Mouse (Mus musculus) embryonic facial prominence, embryonic 12.5 days (tissue): ENCODE measurements around the gene Arhgef7. TPM values are rescaled to one million over a fixed set of nuclear protein-coding genes. Genes with fewer than 3 reads are reported as not detected.
A peak's percentile ranks its signal among the peaks of the same experiment; 100 is the strongest.

ENCODE experiments used
- ATAC-seq: fragments of 200-750 bp; cut with Nextera tagmentation; 2 replicates; pipeline ENCODE4 v1.8.0; 2017; ENCODE audit not compliant: insufficient number of reproducible peaks, insufficient read depth, low FRiP score, low TSS enrichment
- H3K27ac ChIP-seq: fragments of 300-500 bp; sonication (generic); 2 replicates; pipeline ENCODE4 v1.5.1; 2016; ENCODE audit warnings: mild to moderate bottlenecking
- H3K27me3 ChIP-seq: fragments of 300-500 bp; sonication (generic); 2 replicates; pipeline ENCODE4 v1.6.1; 2016; ENCODE audit warnings: mild to moderate bottlenecking, moderate library complexity
- H3K36me3 ChIP-seq: fragments of 300-500 bp; sonication (generic); 2 replicates; pipeline ENCODE4 v1.6.1; 2016; ENCODE audit warnings: mild to moderate bottlenecking
- H3K4me1 ChIP-seq: fragments of 300-500 bp; sonication (generic); 2 replicates; pipeline ENCODE4 v1.6.1; 2016
- H3K4me2 ChIP-seq: fragments of 300-500 bp; sonication (generic); replicated peaks from 2 replicates; pipeline ENCODE4 v1.6.1; 2016; ENCODE audit warnings: mild to moderate bottlenecking, moderate library complexity
- H3K4me3 ChIP-seq: fragments of 300-500 bp; sonication (generic); 2 replicates; pipeline ENCODE4 v1.5.1; 2016; ENCODE audit warnings: mild to moderate bottlenecking
- H3K9ac ChIP-seq: fragments of 300-500 bp; sonication (generic); 2 replicates; pipeline ENCODE4 v1.6.1; 2016; ENCODE audit warnings: mild to moderate bottlenecking, moderate library complexity
- H3K9me3 ChIP-seq: fragments of 300-500 bp; sonication (generic); 2 replicates; pipeline ENCODE4 v1.6.1; 2016; ENCODE audit warnings: mild to moderate bottlenecking, moderate library complexity
- WGBS: fragments of 180-500 bp; shearing (Covaris S2); methylation state at CpG from one replicate; pipeline ENCODE4 v1.1.7; 2016; 5-methylcytosine and 5-hydroxymethylcytosine counted together
- polyA plus RNA-seq: library from polyadenylated mRNA; unstranded; fragments of >200 nt; fragmentation: Nextera tagmentation; extraction: Ambion mirVana; gene quantifications from 2 replicates; pipeline ENCODE4 v1.2.1, GENCODE M21; 2016

Arhgef7 gene
- polyA plus RNA-seq: 55.0 and 56.5 TPM in 2 replicates

GRCm38 (mm10) chr8:11727651-11728481 is at the start of gene Arhgef7:
TSS of gene Arhgef7 (plus strand) at chr8:11727721.
- Histone ChIP-seq H3K4me2 (peak within 1 kb of the TSS; percentile 76), H3K36me3 (no peaks in the 10 kb centered on the region), H3K27me3 (peaks cover 30% of the 10 kb centered on the region), H3K9me3 (no peaks in the 10 kb centered on the region), H3K4me1 (peaks cover 21% of the 10 kb centered on the region), H3K9ac (peak within 1 kb of the TSS; percentile 81), H3K27ac (peak within 1 kb of the TSS; percentile 86), H3K4me3 (peak within 1 kb of the TSS; percentile 65)
- peak; percentile 64 for ATAC-seq
- WGBS: under 1% methylated on average over 88 of the region's 127 CpGs

- Histone ChIP-seq H3K27ac (no peak overlapping the region), H3K4me2 (no peak overlapping the region), H3K4me1 (no peaks in the 10 kb centered on the region), H3K9ac (no peak overlapping the region), H3K27me3 (no peaks in the 10 kb centered on the region), H3K36me3 (no peaks in the 10 kb centered on the region), H3K9me3 (no peaks in the 10 kb centered on the region), H3K4me3 (no peak overlapping the region)
- no peak for ATAC-seq
- WGBS: 82% methylated on average over 7 of the region's 7 CpGs
These were observed 43.0 kb upstream of the Arhgef7 start for GRCm38 (mm10) chr8:11684558-11684957.

GRCm38 (mm10) chr8:11687251-11687650 is 40.3 kb upstream of the Arhgef7 start:
- no peak overlapping the region for H3K27ac ChIP-seq
- no peak overlapping the region for H3K4me3 ChIP-seq
- no peaks in the 10 kb centered on the region for H3K9me3 ChIP-seq
- no peaks in the 10 kb centered on the region for H3K27me3 ChIP-seq
- ATAC-seq: no peak
- no peak overlapping the region for H3K9ac ChIP-seq
- H3K36me3 ChIP-seq: no peaks in the 10 kb centered on the region
- no peak overlapping the region for H3K4me2 ChIP-seq
- 91% methylated on average over 5 of the region's 5 CpGs for WGBS
- H3K4me1 ChIP-seq: no peaks in the 10 kb centered on the region

- ATAC-seq: no peak
- no peaks in the 10 kb centered on the region for H3K36me3 ChIP-seq
- H3K27ac ChIP-seq: no peak overlapping the region
- WGBS: 66% methylated on average over 7 of the region's 7 CpGs
- no peaks in the 10 kb centered on the region for H3K27me3 ChIP-seq
- H3K9ac ChIP-seq: no peak overlapping the region
- no peaks in the 10 kb centered on the region for H3K9me3 ChIP-seq
- H3K4me1 ChIP-seq: no peaks in the 10 kb centered on the region
- no peak overlapping the region for H3K4me3 ChIP-seq
- no peak overlapping the region for H3K4me2 ChIP-seq
These were observed 37.6 kb upstream of the Arhgef7 start for GRCm38 (mm10) chr8:11689945-11690344.

- no peak overlapping the region for H3K9ac ChIP-seq
- no peak overlapping the region for H3K27ac ChIP-seq
- 86% methylated on average over 6 of the region's 6 CpGs for WGBS
- no peaks in the 10 kb centered on the region for H3K36me3 ChIP-seq
- no peaks in the 10 kb centered on the region for H3K9me3 ChIP-seq
- no peak overlapping the region for H3K4me2 ChIP-seq
- no peaks in the 10 kb centered on the region for H3K4me1 ChIP-seq
- H3K27me3 ChIP-seq: no peaks in the 10 kb centered on the region
- no peak for ATAC-seq
- no peak overlapping the region for H3K4me3 ChIP-seq
These were observed 36.2 kb upstream of the Arhgef7 start for GRCm38 (mm10) chr8:11691284-11691683.

- H3K36me3 ChIP-seq: no peaks in the 10 kb centered on the region
- no peak overlapping the region for H3K27ac ChIP-seq
- 88% methylated on average over 6 of the region's 6 CpGs for WGBS
- H3K4me1 ChIP-seq: no peaks in the 10 kb centered on the region
- no peaks in the 10 kb centered on the region for H3K27me3 ChIP-seq
- no peak overlapping the region for H3K4me3 ChIP-seq
- ATAC-seq: no peak
- H3K9me3 ChIP-seq: no peaks in the 10 kb centered on the region
- no peak overlapping the region for H3K4me2 ChIP-seq
- H3K9ac ChIP-seq: no peak overlapping the region
These were observed 35.8 kb upstream of the Arhgef7 start for GRCm38 (mm10) chr8:11691761-11692160.

- H3K9me3 ChIP-seq: no peaks in the 10 kb centered on the region
- no peak overlapping the region for H3K27ac ChIP-seq
- H3K4me3 ChIP-seq: no peak overlapping the region
- WGBS: 87% methylated on average over 1 of the region's 1 CpGs
- no peaks in the 10 kb centered on the region for H3K4me1 ChIP-seq
- H3K4me2 ChIP-seq: no peak overlapping the region
- H3K36me3 ChIP-seq: no peaks in the 10 kb centered on the region
- ATAC-seq: no peak
- H3K9ac ChIP-seq: no peak overlapping the region
- H3K27me3 ChIP-seq: no peaks in the 10 kb centered on the region
These were observed 35.1 kb upstream of the Arhgef7 start for GRCm38 (mm10) chr8:11692455-11692854.

GRCm38 (mm10) chr8:11693972-11694371 is 33.5 kb upstream of the Arhgef7 start:
- ATAC-seq: no peak
- 77% methylated on average over 5 of the region's 5 CpGs for WGBS
- no peaks in the 10 kb centered on the region for H3K9me3 ChIP-seq
- H3K4me1 ChIP-seq: no peaks in the 10 kb centered on the region
- H3K36me3 ChIP-seq: no peaks in the 10 kb centered on the region
- H3K27ac ChIP-seq: no peak overlapping the region
- no peak overlapping the region for H3K4me3 ChIP-seq
- no peaks in the 10 kb centered on the region for H3K27me3 ChIP-seq
- H3K4me2 ChIP-seq: no peak overlapping the region
- H3K9ac ChIP-seq: no peak overlapping the region

- Histone ChIP-seq H3K36me3 (no peaks in the 10 kb centered on the region), H3K27me3 (peaks cover 5% of the 10 kb centered on the region; the same call in 1 of the 2 replicates), H3K9me3 (no peaks in the 10 kb centered on the region), H3K27ac (no peak overlapping the region), H3K4me3 (no peak overlapping the region), H3K4me2 (no peak overlapping the region), H3K4me1 (peaks cover 2% of the 10 kb centered on the region; the same call in 1 of the 2 replicates), H3K9ac (no peak overlapping the region)
- 88% methylated on average over 3 of the region's 3 CpGs for WGBS
- ATAC-seq: no peak
These were observed 31.3 kb upstream of the Arhgef7 start for GRCm38 (mm10) chr8:11696176-11696575.

- WGBS: 90% methylated on average over 7 of the region's 7 CpGs
- Histone ChIP-seq H3K27me3 (peaks cover 5% of the 10 kb centered on the region; the same call in 1 of the 2 replicates), H3K36me3 (no peaks in the 10 kb centered on the region), H3K9ac (no peak overlapping the region), H3K27ac (no peak overlapping the region), H3K4me2 (no peak overlapping the region), H3K9me3 (no peaks in the 10 kb centered on the region), H3K4me3 (no peak overlapping the region), H3K4me1 (peaks cover 2% of the 10 kb centered on the region; the same call in 1 of the 2 replicates)
- ATAC-seq: no peak
These were observed 30.1 kb upstream of the Arhgef7 start for GRCm38 (mm10) chr8:11697467-11697866.

GRCm38 (mm10) chr8:11699442-11700001 is 28.0 kb upstream of the Arhgef7 start:
- Histone ChIP-seq H3K9ac (no peak overlapping the region), H3K27me3 (peaks cover 5% of the 10 kb centered on the region; the same call in 1 of the 2 replicates), H3K4me1 (peaks cover 2% of the 10 kb centered on the region; the same call in 1 of the 2 replicates), H3K4me2 (no peak overlapping the region), H3K9me3 (no peaks in the 10 kb centered on the region), H3K4me3 (no peak overlapping the region), H3K27ac (no peak overlapping the region), H3K36me3 (no peaks in the 10 kb centered on the region)
- no peak for ATAC-seq
- 73% methylated on average over 5 of the region's 5 CpGs for WGBS
